Mouse (Mus musculus): ENCODE measurements around the gene Zfp64.

The Zfp64 gene

GRCm38 (mm10) chr2:168948506-168948905 lies 6.9 kb downstream of the Zfp64 start:
- no peak for DNase-seq (ENCODE audit: low spot score)

- no peak for DNase-seq (ENCODE audit: low spot score)
These were observed 7.7 kb downstream of the Zfp64 start for GRCm38 (mm10) chr2:168947663-168948062.

- no peak for DNase-seq (ENCODE audit: low spot score)
These were observed 11.4 kb downstream of the Zfp64 start for GRCm38 (mm10) chr2:168944011-168944410.

- no peak for DNase-seq (ENCODE audit: low spot score)
These were observed 15.4 kb downstream of the Zfp64 start for GRCm38 (mm10) chr2:168939941-168940340.

- DNase-seq (ENCODE audit: low spot score): no peak
These were observed 16.0 kb downstream of the Zfp64 start for GRCm38 (mm10) chr2:168939261-168939933.

- DNase-seq (ENCODE audit: low spot score): no peak
These were observed 18.5 kb downstream of the Zfp64 start for GRCm38 (mm10) chr2:168936896-168937295.

GRCm38 (mm10) chr2:168935165-168935564 lies 20.2 kb downstream of the Zfp64 start:
- DNase-seq (ENCODE audit: low spot score): no peak

GRCm38 (mm10) chr2:168931686-168932085 lies 23.7 kb downstream of the Zfp64 start:
- no peak for DNase-seq (ENCODE audit: low spot score)

GRCm38 (mm10) chr2:168929691-168930090 lies 25.7 kb downstream of the Zfp64 start:
- peak; percentile 18 for DNase-seq (ENCODE audit: low spot score)

- DNase-seq (ENCODE audit: low spot score): no peak
These were observed 28.0 kb downstream of the Zfp64 start for GRCm38 (mm10) chr2:168927401-168927800.

- DNase-seq (ENCODE audit: low spot score): no peak
These were observed 29.1 kb downstream of the Zfp64 start for GRCm38 (mm10) chr2:168926257-168926810.

- no peak for DNase-seq (ENCODE audit: low spot score)
These were observed 31.7 kb downstream of the Zfp64 start for GRCm38 (mm10) chr2:168923706-168924105.

- DNase-seq (ENCODE audit: low spot score): no peak
These were observed 32.9 kb downstream of the Zfp64 start for GRCm38 (mm10) chr2:168922466-168922865.

- DNase-seq (ENCODE audit: low spot score): no peak
These were observed 35.4 kb downstream of the Zfp64 start for GRCm38 (mm10) chr2:168920007-168920406.

- DNase-seq (ENCODE audit: low spot score): no peak
These were observed 42.3 kb downstream of the Zfp64 start for GRCm38 (mm10) chr2:168912901-168913721.

GRCm38 (mm10) chr2:168912051-168912891 lies 43.1 kb downstream of the Zfp64 start:
- no peak for DNase-seq (ENCODE audit: low spot score)

- DNase-seq (ENCODE audit: low spot score): no peak
These were observed 43.9 kb downstream of the Zfp64 start for GRCm38 (mm10) chr2:168911527-168911926.

- DNase-seq (ENCODE audit: low spot score): no peak
These were observed 49.4 kb downstream of the Zfp64 start for GRCm38 (mm10) chr2:168906022-168906421.

- no peak for DNase-seq (ENCODE audit: low spot score)
These were observed 50.5 kb downstream of the Zfp64 start for GRCm38 (mm10) chr2:168904846-168905245.

- DNase-seq (ENCODE audit: low spot score): peak; percentile 26
These were observed 51.2 kb downstream of the Zfp64 start for GRCm38 (mm10) chr2:168904188-168904587.

GRCm38 (mm10) chr2:168902634-168903033 lies 52.8 kb downstream of the Zfp64 start:
- DNase-seq (ENCODE audit: low spot score): peak; percentile 11

- DNase-seq (ENCODE audit: low spot score): no peak
These were observed 57.5 kb downstream of the Zfp64 start for GRCm38 (mm10) chr2:168897906-168898305.
